Mouse (Mus musculus) thymus, postnatal 14 days (tissue): ENCODE data around the gene Capn10.
"Not testable (repeated sequence)": the region's sequence is repeated elsewhere in the genome, so short reads cannot be mapped to it uniquely, and the experiment has no call there.

Experiments
- DNase-seq: peaks from one replicate; pipeline ENCODE4 v3.0.0; 2021

The Capn10 gene

DNA sequence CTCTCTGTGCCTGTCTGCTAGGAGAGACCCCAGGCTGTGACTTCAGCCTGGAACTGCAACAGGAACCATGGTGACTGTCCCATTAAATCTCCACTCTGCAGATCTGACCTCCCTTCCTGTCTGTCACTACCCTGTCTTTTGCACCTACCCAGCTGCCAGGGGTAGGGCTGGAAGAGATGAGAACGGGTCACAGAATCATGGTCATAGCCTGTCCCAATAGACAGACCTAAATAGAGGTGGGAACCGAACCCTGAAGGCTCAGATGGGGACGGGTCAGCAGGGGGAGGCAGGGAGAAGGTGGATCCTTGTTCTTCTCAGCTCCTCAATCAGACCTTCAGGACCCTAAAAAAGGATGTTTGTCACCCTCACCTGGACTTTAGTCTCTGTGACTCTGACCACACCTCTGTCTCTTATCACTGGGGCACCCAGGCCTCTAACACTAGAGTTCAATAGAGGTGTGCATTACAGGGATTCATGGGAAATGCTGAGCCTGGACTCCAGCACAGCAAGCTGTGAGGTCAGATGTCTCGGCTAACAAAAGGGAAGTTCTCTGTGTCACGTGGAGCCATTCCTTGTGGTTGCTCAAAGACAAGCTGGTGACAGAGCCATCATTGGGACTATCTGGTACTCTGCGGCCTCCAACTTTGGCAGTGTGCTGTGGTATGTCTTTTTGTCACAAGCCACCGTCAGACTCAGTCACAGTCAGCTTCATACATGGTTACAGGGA, 13.5 kb upstream of the Capn10 start:
- DNase-seq: no peak

DNA sequence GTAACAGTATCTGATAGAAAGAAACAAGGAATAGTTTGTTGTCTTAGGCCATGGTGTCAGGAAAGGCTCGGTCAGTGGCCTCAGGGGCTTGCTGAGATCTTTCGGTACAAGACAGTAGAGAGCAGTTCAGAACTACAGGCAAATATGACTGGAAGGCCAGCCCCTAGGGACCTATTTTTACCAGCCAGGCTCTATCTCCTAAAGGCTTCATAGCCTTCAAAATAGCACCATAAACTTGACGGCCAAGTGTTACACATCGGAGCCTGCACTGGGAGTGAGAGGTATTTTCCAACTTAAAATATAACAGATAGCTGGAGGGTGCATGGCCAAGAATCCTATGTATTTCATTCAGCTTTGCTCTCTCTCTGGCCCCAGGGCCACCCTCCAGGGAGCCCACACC, 12.7 kb upstream of the Capn10 start:
- no peak for DNase-seq

DNA sequence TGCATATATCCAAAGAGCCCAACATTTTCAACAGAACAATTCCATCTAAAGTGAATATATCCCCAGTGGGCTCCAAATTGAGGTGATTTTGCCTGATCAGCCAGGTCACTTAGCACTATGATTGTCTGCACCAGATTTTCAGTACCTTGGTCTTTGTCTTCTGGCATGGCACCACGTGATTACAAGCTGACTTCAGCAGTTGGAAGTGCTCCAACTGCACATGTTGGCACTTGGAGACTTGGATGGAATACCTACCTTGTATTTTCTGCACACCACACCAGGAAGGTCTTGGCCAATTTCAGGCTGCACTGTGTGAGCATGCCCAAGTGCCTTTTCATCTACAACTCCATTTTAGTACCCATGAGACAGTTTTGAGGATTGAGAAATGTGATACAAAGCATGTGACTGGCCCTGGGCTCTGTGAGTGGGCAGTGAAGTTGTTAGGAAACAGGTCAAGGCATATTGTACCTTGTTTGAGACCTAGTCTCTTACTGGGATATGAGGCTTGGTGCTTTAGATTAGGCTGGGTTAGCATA, 3.9 kb upstream of the Capn10 start:
- no peak for DNase-seq

DNA sequence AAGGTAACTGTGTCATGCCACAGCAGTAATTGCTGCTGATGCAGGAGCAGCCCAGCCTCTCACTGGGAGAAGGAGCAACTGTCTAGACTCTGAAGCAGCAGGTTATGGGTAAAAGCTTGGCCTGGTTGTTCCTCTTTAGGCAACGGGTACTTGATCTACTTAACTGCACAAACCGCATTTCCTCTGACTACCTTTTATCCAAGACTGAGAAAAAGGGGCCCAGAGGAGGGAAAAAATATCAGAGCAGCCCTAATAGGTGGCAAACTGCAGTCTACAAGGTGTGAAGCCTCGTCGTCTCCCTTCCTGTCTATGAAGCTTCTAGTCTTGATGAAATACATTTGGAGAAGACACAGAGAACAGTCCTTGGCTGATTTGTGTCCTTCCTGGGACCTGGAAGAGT, 565 bp upstream of the Capn10 start:
- no peak for DNase-seq

DNA sequence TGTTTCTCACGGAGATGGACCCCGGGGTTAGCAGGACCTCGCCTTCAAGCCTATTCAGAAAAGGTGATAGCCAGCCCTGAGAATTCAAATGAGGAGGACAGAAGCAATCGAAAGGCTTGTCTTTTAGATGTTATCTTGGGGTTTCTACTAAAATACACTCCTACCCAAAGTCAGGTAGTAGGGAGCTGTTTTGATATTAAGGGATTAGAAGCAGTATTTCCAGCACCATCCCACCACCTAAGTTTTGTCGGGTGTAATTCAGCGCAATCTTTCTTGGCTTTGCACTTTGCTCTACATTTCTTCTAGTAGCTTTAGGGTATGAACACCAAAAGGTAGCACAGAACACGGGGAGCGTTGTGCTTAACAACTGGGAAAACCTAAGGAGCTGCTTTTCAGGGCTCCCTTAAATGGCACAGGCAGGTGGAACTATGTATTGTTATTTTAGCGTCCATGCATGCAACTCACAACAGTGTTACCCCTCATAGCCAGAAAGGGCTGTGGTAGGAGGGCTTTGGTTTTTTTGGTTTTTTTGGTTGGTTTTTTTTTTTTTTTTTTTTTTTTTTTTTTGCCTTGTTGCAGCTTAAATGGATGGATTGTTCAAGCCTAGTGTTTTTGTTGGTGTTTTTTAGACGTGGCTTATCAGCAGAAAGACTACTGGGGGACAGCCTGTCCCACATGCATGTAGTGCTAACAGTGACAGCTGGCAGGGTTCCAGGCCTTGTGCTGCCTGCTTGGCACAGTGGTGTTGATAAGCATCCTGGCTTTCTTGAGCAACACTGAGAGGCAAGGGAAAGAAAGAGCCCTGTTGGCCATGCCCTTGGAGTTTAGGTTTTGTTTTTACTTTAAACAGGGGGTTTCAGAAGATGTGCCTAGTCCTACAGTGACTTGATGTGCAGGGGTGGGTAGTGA, 1.1 kb downstream of the Capn10 start:
- no peak for DNase-seq

DNA sequence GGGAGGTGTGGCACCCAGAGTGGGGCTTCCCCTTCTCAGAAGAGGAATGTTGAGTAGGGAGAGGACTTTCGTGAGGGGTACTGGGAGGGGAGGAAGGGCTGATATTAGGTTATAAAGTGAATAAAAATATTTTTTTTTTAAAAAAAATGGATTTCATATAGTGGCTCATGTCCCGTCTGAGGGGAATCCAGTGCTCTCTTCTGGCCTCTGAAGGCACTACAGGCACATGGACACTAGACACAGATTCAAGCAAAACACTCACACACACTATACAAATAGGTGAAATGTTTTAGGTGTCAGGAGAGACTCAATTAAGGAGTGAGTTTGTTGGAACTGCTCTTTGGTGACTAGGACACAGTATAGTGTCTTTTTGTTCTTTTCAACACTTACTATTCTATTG, 1.8 kb downstream of the Capn10 start:
- no peak for DNase-seq

DNA sequence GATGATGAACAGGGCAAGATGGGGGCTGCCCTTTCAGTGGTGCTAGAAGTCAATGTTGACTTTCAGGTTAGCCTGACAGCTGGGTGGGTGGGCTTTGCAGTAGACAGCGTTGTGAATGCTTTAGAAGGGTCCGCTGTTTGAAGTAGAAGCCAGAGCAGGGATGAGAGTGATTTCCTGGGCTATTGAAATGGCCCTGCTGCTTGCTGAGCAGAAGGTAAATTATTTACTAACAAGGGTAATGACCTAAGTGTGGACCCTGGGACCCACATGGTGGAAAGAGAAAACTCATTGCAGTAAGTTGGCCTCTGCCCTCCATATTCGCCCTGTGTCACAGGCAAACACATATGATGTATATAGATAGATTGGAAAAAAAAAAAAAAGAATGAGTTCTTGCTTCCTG, 2.3 kb downstream of the Capn10 start:
- DNase-seq: no peak

DNA sequence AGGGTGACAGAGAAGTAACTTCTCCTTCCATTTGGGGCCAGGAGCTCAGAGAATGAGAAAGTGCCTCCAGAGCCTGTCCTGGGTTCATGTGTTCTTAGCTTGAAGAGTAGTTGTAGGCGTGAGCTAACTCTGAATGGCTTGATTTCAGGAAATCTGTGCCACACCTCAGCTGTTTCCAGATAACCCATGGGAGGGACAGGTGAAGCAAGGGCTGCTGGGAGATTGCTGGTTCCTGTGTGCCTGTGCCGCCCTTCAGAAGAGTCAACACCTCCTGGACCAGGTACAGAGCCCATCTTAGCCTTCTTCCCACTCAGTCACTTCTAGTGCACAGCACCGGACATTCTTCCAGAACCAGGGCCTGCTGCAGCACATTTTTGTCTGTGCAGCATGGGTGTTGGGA, 3.6 kb downstream of the Capn10 start:
- no peak for DNase-seq

DNA sequence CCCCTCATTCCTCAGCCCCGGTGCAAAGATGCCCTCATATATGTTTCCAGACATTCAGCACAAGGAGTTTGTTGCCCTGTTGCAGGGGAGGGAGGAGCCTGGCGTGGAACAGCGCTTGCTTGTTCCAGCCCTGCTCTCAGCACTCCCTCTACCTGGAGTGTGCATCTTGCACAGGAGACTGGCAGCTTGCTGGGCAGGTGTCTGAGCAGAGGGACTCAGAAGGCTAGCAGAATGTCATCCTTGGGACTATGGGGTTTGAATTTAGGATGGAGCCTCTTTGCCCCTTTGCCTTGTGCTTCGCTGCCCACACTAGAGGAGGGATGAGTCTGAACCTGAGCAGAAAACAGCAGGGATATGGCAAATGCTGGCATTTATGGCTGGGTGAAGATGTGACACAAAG, 5.6 kb downstream of the Capn10 start:
- DNase-seq: no peak

DNA sequence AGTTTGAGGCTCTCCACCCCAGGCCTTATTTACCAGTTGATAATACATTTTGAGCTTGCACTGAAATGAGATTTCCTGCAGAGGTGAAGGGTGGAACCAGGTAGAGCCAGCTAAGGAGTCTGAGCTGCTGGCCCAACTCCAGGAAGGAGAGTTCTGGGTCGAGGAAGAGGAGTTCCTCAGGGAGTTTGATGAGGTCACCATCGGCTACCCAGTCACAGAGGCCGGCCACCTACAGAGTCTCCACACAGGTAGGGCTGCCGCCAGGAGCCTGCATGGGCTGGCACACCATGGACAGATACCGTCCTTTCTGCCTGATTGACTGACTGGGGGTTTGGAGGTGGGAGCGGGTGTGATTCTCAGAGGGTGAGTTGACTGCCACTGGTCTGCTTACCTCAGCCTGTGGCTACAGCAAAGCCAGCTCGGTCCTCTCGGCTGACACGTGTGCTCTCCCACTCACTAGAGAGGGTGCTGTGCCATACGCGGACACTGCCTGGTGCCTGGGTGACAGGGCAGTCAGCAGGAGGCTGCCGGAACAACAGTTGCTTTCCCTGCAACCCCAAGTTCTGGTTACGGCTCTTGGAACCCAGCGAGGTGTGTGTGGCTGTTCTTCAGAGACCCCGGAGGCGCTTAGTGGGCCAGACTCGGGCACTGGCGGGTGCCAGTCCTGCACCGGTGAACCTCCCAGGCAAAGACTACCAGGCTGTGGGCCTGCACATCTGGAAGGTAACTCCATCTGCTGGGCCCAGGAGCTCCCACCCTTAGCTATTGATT, 9.2 kb downstream of the Capn10 start:
- DNase-seq: no peak

DNA sequence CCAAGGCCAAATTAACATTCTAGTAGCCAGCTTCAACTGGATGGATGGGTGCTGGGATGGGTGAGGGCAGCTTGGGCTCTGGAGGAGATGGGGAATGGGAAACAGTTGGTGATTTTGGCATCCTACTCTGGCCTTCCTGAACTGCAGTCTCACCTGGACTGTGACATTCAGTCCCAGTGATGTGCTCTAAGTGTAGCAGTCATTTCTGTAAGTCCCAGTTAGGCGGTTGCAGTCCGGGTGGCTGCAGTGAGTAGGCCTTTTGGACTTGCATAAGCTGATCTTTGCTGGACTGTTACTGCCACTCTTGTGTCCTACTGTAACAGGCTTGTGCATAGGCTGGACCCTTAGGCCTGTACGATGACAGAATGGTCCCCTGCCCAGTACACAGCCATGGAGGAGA, 13.8 kb downstream of the Capn10 start:
- no peak for DNase-seq

DNA sequence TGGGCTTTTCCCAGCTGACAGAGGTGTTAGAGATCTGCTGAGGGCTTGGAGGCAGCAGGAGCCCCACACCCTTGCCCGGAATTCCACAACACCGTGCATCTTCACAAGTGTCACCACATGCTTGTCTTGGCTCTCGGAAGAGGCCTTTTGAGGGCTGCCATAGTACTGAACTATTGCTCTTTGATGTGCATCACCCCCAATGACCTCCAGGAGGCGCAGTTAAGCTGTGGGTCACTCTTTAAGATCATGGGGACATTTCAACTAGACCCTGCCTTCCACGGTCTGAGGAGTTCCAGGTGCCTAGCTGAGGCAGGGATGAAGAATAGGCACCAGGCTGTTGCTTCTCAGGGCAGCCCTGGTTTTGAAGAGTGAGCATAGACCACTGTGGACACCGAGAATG, 15.2 kb downstream of the Capn10 start:
- DNase-seq: no peak

DNA sequence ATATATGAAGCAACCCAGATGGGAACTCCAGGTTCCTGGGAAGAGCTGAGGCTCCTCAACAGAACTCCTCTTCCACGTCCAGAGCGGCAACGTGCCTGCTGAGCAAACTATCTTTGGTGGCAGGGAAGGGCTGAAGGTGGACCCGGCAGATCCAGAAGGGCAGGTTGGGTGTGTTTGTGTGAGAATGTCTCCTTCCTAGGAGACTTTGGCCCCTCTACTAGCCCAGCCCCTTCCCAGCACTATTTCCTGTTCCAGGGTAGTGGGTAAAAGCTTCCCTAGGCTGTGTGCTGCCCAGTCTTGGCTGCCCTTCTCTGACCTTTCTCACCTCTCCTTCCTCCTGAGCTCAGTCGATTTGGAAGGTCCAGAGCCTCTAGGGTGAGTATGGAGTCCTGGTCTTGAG, 16.4 kb downstream of the Capn10 start, which contains the start of gene Gpr35:
Gpr35 (plus strand) TSS at position 259 of the 400 bp plus-strand sequence.
- no peak for DNase-seq

DNA sequence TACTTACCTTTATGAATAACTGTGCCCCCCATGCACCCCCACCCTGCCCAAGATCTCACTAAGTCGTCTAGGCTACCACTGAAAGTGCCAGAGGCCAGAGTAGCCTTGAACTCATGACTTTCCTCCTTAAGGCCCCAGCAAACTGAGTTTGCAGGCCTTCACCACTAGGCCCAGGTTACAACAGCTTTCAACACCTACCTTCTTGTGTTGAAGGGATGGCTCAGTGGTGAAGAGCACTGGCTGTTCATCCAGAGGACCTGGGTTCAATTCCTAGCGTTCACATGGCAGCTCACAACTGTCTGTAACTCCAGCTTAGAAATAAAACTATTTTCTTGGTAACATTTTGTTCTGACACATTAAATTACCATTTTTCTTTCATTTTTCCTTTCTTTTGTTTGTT, 19.5 kb downstream of the Capn10 start:
- no peak for DNase-seq

DNA sequence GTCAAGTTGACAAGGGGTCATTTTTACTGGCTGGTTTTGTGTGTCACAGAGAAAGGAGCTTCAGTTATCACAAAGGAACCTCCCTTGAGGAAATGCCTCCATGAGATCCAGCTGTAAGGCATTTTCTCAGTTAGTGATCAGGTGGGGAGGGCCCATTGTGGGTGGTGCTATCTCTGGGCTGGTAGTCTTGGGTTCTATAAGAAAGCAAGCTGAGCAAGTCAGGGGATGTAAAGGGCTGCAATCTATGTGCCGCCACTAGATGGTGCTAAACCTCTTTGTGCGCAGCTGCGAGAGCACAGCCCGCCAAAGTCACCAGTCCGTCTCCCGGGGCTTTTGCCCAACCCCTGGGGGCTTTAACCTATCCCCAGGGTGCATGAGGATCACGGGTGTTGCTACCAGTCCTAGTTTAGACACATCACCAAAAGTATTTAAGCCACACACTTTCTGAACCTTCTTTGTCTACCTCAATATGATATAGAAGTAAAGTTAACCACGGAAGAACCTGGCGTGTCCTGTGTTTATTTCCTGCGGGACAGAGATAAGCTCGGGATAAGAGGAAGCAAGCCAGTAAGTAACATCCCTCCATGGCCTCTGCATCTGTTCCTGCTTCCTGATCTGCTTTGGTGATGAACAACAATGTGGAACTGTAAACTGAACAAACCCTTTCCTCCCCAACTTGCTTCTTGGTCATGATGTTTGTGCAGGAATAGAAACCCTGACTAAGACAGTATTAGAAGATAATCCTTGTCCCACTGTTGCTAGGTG, 22.6 kb downstream of the Capn10 start:
- DNase-seq: peak; percentile 73

DNA sequence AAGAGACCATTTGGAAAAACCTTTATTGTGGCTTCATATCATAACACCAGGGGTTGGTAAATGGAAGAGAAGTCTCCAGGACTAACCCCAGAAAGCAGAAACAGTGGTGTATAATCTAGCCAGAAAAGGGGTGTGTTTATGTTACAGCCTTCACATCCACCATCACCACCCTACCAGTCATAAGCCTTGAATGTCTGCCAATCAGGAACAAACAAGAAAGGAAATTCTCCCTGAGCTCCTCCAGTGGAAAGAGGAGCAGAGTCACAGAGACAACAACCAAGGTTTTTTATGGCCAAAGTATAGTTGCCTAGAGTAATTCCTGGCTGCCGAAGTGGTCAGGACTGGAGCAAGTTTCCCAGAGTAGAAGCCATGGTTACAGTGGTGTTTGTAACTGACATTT, 24.8 kb downstream of the Capn10 start:
- DNase-seq: no peak

DNA sequence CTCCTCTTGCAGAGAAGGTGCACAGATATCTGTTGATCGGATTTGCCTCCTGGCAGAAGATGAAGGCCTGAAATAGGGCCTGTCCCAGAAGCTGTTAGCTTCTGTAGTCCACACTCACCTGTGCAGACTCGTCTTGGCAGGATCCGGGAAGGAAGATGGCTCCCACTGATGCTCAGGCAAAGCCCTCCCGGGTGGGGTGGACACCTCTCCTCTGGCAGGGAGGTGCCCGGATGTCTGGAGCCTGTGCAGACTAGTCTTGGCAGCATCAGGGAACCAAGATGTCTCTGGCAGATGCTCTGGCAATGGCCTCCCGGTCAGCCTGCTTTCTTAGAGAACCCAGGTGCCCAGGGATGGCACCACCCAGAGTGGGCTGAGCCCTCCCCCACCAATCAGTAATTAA, 36.6 kb downstream of the Capn10 start:
- not testable (repeated sequence) for DNase-seq

DNA sequence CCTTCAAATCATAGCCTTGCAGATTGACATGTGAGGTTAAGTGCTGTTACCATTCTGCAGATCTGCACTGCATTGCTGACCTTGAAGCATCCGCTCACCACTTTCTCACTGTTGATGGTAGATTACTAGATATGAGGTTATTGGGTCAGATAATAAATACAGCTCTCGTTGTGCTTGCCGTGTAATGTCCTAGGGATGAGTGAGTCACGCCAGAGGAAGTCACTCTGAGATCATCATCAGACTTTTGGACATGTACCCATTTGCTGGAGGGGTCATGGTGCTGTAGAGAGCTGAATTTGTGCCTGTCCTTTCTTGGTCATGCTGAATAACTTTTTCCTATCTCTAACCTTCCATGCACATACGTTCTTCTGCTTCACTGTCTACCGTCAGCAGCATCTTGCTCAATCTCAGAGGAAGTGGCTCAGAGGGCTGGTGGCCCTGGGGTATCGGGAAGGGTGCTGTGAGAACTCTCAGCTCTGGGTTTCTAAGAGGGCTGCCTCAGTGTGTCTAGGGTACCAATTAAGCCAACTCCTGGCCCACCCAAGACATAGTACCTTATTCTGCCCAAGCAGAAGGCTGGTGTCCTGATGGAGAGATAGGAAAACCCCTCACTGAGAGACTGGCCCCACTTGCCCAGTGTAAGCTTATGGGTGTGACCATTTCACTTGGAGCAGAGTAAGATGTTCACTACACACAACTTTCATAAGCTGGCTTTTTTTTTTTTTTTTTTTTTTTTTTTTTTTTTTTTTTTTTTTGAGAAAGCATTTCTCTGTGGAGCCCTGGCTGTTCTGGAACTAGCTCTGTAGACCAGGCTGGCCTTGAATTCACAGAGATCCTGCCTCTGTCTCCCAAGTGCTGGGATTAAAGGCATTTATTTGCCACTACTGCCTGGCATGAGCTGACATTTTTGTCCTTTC, 38.0 kb downstream of the Capn10 start:
- DNase-seq: no peak

DNA sequence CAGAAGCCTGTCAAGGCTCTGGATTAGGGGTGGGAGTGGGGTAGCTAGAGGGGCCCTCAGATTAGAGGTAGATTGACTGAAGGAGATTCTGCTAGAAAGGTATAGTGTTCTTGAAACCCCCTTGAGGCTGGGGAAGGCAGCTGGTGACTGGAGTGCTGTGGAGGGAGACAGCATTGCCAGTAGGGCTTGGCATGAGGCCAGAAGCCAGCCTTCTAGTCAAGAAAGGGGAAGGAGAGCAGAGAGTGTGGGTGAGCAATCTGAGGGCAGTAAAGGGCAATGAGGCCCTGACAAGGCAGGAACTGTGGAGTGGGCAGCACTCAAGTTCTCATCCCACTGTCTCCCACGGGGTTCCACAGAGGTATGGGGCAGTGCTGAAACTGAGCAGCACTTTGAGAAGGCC, 38.7 kb downstream of the Capn10 start:
- no peak for DNase-seq

DNA sequence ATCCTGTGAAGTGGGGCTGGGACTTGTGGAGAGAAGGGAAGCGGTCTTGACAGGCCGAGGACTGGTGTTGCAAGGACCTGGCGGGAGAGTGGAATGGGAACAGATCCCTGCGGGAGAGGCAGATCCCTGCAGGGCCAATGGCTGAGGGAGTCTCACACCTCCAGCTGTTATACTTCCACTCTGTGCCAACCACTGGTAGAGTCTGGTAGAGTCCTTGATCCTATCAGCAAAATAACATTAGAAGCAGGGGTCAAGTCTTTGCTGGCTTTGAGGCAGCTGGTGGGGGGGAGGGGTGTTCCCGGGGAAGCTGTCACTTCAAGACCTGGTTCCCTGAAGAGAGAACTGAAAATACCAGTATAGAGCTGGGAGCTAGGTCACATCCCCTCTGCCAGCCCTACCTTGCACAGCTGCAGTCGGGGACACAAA, 42.0 kb downstream of the Capn10 start:
- DNase-seq: no peak

DNA sequence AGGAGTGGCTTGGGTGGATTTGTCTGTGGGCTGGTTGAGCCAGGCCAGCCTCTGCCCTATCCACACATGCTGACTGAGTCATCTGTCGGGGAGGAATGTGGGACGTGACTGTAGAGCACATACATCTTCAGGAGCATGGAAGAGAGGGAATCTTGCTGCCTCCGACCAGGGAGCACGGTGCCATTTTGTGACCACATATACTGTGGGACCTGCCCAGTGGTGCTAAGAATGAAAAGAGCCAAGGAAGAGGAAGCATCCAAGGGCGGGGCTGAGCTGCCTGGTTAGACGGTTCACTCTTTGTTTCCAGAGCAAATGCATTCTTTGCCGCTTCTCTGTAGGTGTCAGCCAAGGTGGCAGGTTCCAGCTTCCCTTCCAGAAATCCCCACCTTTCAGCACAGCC, 44.5 kb downstream of the Capn10 start:
- no peak for DNase-seq
